Mouse (Mus musculus): ENCODE measurements at regions not wholly inside any gene's neighbourhood (a gene's known extent, or its start where the extent isn't known, plus 50 kb on each side); places are given as distances from the start of the nearest gene placed in this dataset.

DNA sequence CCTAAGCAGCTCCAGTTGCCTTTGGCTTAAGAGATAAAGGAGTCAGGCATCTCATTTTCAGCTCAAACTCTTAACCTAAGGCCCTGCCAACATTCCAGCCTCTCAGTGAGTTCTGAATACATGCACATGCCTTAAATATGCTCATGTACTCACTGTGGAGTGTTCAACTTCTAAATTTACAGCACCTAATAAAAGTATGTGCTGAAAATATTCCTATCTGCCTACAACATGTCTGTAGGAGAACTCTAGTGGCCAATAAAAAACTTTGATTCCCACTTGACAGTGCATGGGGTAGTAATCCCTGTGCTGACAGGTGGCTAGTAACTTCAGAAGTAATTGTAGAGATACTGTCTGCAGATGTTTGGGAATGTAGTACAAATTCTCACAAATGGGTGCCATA, 319.3 kb upstream of the Intu start:
- TF ChIP-seq POLR2A (IDR thresholded peaks at IDR 0.05; ENCODE audit: borderline replicate concordance, low read depth, low read length): no peak
- no peak for TF ChIP-seq CTCF (IDR thresholded peaks at IDR 0.05; ENCODE audit: low read depth, low read length)
- Histone ChIP-seq H3K4me3 (ENCODE audit: insufficient read depth, low read length) (no peak overlapping the region), H3K27ac (ENCODE audit: insufficient read depth, low read depth, low read length) (no peak overlapping the region), H3K4me1 (ENCODE audit: control insufficient read depth, insufficient read depth, low read length) (no peaks in the 10 kb centered on the region)

DNA sequence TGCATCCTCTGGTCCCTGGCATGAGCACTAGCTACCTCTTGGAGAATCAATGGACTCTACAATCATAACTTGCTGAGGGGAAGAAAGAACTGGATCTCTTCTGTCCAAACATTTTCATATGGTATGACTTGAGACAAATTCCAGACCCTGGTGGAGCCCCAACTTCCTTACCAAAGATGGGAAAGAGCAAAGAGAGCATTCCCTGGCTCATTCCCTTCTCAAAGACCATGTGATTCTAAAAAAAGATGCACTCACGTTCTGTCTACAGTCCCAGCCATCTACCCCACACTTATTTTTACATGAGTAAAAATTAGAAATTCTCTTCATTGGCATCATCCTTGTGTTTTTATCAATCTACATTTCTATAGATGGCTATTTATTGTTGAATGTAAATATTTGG, 304.3 kb upstream of the Intu start:
- no peaks in the 10 kb centered on the region for H3K4me1 ChIP-seq (ENCODE audit: control insufficient read depth, insufficient read depth, low read length)
- TF ChIP-seq CTCF (IDR thresholded peaks at IDR 0.05; ENCODE audit: low read depth, low read length) (no peak), POLR2A (IDR thresholded peaks at IDR 0.05; ENCODE audit: borderline replicate concordance, low read depth, low read length) (no peak)
- H3K4me3 ChIP-seq (ENCODE audit: insufficient read depth, low read length): no peak overlapping the region
- H3K27ac ChIP-seq (ENCODE audit: insufficient read depth, low read depth, low read length): no peak overlapping the region

DNA sequence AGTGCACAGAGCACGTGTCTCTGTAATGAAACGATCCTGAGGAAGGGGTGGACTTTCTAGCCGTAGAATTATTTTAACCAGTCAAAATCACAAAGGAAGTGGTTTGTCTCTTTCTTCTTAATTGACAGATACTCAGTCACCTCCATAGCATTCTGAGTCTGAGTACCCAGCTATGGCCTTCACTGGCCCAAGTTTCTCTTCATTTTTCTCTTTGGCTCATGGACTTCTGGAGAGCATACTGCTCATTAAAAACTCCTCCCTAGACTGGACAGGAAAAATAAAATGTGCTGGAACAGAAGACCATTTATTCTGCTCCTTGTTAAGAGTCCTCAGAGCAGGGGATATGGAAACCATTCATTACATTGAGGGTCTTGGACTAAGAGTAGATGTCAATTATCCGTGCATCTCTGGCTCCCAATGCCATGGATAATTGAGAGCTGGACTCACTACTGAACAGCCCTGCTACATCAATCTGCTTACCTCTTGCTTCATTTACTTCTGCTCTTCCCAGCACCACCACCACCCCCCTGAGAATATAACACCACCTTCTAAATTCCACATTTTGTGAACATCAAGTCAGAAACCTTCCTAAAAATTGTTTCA, 287.5 kb upstream of the Intu start:
- TF ChIP-seq CTCF (IDR thresholded peaks at IDR 0.05; ENCODE audit: low read depth, low read length) (no peak), POLR2A (IDR thresholded peaks at IDR 0.05; ENCODE audit: borderline replicate concordance, low read depth, low read length) (no peak)
- no peaks in the 10 kb centered on the region for H3K4me1 ChIP-seq (ENCODE audit: control insufficient read depth, insufficient read depth, low read length)
- H3K27ac ChIP-seq (ENCODE audit: insufficient read depth, low read depth, low read length): no peak overlapping the region
- H3K4me3 ChIP-seq (ENCODE audit: insufficient read depth, low read length): no peak overlapping the region

DNA sequence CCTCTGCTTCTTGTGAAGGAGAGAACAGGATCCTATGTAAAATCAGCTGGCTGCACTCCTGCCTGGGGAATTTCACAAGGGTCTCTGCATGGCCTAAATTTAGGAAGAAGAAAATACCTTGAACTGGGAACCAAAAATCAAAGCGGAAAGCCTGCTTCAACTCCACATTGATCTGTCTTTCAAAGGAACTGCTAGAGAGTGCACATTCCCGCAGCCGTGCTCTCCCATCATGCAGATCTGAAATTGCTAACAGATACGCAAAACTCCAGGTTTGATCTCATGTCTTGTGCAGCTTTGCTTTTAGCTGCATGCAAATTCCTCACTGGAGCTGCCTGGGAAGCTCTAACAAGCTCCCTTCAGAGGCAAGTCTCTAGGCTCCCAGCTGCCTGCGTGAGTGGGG, 276.7 kb upstream of the Intu start:
- Histone ChIP-seq H3K4me3 (ENCODE audit: insufficient read depth, low read length) (no peak overlapping the region), H3K27ac (ENCODE audit: insufficient read depth, low read depth, low read length) (no peak overlapping the region), H3K4me1 (ENCODE audit: control insufficient read depth, insufficient read depth, low read length) (no peaks in the 10 kb centered on the region)
- TF ChIP-seq POLR2A (IDR thresholded peaks at IDR 0.05; ENCODE audit: borderline replicate concordance, low read depth, low read length): no peak
- no peak for TF ChIP-seq CTCF (IDR thresholded peaks at IDR 0.05; ENCODE audit: low read depth, low read length)

DNA sequence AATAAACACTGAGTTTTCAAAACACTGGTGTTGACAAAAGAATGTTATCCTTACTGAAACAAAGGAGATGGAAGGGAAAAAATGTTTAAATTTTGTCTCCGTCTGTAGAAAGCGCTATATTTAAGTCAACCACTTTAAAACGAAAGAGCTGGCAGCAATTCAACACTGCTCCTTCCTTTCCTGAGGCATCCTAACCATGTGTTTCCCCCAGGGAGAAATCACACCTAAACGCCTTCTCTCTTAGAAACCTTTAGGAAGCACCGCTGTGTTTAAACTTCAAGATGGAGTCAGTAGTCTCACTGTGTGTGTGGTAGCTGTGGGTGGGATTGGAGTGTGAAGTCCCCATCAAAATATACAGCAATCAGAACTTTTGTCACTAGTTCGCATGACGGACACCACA, 268.6 kb upstream of the Intu start:
- H3K4me3 ChIP-seq (ENCODE audit: insufficient read depth, low read length): no peak overlapping the region
- TF ChIP-seq POLR2A (IDR thresholded peaks at IDR 0.05; ENCODE audit: borderline replicate concordance, low read depth, low read length) (no peak), CTCF (IDR thresholded peaks at IDR 0.05; ENCODE audit: low read depth, low read length) (no peak)

DNA sequence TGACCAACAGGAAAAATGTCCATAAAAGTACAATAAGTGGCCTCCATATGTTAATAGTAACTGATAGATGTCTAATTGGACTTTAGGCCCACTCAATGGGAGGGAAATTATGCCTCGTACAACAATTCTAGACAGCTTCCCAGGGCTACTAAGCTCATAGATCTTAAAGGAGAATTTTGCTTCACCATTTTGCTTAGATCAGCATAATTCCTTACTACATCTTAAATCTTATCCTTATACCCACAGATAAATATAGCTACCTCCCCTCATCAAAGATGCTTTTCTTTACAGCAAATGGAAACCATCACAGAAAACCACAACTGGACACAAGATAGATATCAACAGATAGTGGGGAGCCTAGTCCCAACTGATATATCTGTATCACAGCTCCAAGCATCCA, 263.6 kb upstream of the Intu start:
- TF ChIP-seq CTCF (IDR thresholded peaks at IDR 0.05; ENCODE audit: low read depth, low read length) (no peak), POLR2A (IDR thresholded peaks at IDR 0.05; ENCODE audit: borderline replicate concordance, low read depth, low read length) (no peak)
- H3K4me3 ChIP-seq (ENCODE audit: insufficient read depth, low read length): no peak overlapping the region
- no peak overlapping the region for H3K27ac ChIP-seq (ENCODE audit: insufficient read depth, low read depth, low read length)
- H3K4me1 ChIP-seq (ENCODE audit: control insufficient read depth, insufficient read depth, low read length): no peaks in the 10 kb centered on the region

More for the DNA sequence above, 268.6 kb upstream of the Intu start:
- Histone ChIP-seq H3K27ac (ENCODE audit: insufficient read depth, low read depth, low read length) (no peak overlapping the region), H3K4me1 (ENCODE audit: control insufficient read depth, insufficient read depth, low read length) (no peaks in the 10 kb centered on the region)

DNA sequence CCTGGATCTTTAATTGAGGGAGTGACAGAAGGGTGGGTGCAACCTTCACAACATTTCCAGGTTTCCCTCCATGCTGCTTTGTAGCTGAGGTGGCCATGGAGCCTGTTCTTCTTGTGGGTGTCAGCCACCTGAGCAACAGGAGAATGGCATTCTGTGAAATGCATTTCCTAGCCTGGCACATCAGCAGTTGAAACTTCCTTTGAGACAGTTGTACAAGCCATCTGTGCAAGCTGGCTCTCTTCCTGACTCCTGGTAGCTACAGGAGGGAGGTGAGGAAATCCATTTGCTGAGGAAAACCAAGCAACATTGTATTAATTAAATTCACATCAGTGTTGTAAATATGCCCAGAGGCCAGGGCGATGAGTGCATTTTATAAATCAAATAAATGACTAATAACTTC, 248.2 kb upstream of the Intu start:
- H3K4me3 ChIP-seq (ENCODE audit: insufficient read depth, low read length): no peak overlapping the region
- no peak for TF ChIP-seq CTCF (IDR thresholded peaks at IDR 0.05; ENCODE audit: low read depth, low read length)
- TF ChIP-seq POLR2A (IDR thresholded peaks at IDR 0.05; ENCODE audit: borderline replicate concordance, low read depth, low read length): no peak
- H3K4me1 ChIP-seq (ENCODE audit: control insufficient read depth, insufficient read depth, low read length): no peaks in the 10 kb centered on the region
- H3K27ac ChIP-seq (ENCODE audit: insufficient read depth, low read depth, low read length): no peak overlapping the region

DNA sequence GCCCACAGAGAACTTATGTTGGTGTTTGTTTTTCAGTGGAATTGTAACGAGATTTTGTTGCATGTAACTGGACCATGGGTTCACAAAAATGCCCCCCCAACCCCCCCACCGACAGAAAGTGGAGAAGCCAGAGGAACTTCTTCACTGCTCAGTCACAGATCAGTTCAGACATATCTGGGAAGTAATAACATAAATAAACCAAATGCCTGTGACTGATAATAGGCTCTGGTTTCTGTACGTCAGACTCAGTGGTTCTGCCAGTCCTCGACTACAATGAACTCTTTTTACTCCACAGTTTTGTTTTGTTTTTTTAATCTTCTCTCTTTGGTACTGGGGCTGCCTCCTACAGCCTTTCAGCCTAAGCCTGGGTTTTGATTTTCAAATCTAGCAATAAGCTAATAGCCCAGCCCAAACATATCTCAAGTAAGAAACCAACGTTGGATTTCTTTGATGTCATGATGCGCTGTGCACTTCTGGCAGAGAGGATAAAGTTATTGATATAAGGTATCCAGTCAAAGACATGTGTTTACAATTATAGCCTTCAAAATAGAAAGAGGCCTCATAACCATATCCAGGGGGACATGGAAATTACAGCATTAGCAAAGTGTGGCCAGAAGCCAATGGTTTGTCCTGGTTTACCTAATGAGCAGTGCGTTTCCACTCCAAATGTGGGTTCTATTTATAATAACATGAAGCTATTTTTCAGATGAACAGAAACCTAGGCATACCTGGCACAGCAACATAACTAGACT, 244.0 kb upstream of the Intu start:
- TF ChIP-seq POLR2A (IDR thresholded peaks at IDR 0.05; ENCODE audit: borderline replicate concordance, low read depth, low read length) (no peak), CTCF (IDR thresholded peaks at IDR 0.05; ENCODE audit: low read depth, low read length) (no peak)
- Histone ChIP-seq H3K4me3 (ENCODE audit: insufficient read depth, low read length) (no peak overlapping the region), H3K27ac (ENCODE audit: insufficient read depth, low read depth, low read length) (no peak overlapping the region), H3K4me1 (ENCODE audit: control insufficient read depth, insufficient read depth, low read length) (no peaks in the 10 kb centered on the region)

DNA sequence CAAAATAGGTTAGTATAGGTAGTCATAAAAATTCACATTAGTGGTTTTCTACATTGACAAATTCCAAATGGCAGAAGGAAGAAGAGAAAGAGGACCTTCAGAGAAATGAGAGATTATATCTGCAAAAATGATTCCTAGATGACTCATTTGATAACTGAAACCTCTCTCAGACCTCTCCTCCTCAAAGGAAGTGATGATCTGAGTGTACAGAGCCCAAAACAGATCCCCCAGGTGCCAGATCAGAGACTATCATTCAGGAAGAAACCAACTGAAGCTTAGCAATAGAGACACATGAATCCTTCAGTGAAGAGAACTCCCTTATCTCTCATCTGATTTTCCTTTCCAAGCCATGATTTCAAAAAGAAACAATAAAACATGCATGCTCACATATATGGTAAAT, 234.0 kb upstream of the Intu start:
- Histone ChIP-seq H3K4me1 (ENCODE audit: control insufficient read depth, insufficient read depth, low read length) (no peaks in the 10 kb centered on the region), H3K27ac (ENCODE audit: insufficient read depth, low read depth, low read length) (no peak overlapping the region), H3K4me3 (ENCODE audit: insufficient read depth, low read length) (no peak overlapping the region)
- no peak for TF ChIP-seq CTCF (IDR thresholded peaks at IDR 0.05; ENCODE audit: low read depth, low read length)
- no peak for TF ChIP-seq POLR2A (IDR thresholded peaks at IDR 0.05; ENCODE audit: borderline replicate concordance, low read depth, low read length)

DNA sequence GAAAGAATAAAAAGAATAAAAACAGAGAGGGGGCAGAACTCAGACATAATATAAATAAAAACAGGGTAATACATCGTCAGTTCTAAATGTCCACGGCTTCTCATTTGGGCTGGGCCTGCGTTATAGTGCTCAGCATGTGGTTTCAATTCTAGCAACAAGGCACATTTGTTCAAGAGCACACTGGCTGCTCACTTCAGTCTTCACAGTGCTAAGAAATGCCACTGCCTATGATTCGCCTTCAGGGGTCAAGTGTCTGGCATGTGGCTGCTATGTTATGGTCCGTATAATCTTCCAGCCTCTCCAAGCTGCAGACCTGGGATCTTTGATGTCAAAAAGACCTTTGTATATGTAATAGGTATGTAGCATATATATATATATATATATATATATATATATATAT, 210.8 kb upstream of the Intu start:
- Histone ChIP-seq H3K4me1 (ENCODE audit: control insufficient read depth, insufficient read depth, low read length) (no peaks in the 10 kb centered on the region), H3K4me3 (ENCODE audit: insufficient read depth, low read length) (no peak overlapping the region), H3K27ac (ENCODE audit: insufficient read depth, low read depth, low read length) (no peak overlapping the region)
- TF ChIP-seq POLR2A (IDR thresholded peaks at IDR 0.05; ENCODE audit: borderline replicate concordance, low read depth, low read length) (no peak), CTCF (IDR thresholded peaks at IDR 0.05; ENCODE audit: low read depth, low read length) (no peak)
